Comparison of ENCODE assay signal across 9 mouse cellular contexts in the genomic region with DNA sequence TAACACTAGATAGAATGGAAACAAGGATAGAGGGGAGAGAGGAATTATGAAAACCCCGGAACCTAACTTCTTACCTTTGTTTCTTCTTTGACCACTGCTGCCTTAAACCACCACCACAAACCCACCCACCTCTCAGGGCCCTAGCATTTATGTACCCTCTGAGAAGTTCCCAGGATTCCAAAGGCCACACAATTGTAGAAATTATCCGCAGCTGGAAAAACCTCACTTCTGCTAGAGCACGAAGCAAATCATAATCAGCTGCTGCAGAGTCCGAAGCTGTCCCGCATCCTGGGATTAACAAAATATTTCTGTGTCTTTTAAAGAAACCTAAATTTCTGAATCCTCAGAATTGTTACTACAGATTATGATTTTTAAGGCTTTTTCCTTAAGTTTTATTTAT. TPM values are rescaled to one million over a fixed set of nuclear protein-coding genes. Genes with fewer than 3 reads are reported as not detected.
DNase-seq lines count a peak whose midpoint lies in the region; ATAC-seq and TF ChIP-seq lines count a peak whose summit lies in the region.
"Had no signal": no experiment of that assay in that cellular context is flagged by ENCODE, and none has a peak within 500 bp of the region (broad histone marks: within the 10 kb centered on the region; RNA-seq: fewer than 3 reads in every experiment).

Mdm4 (minus strand) TSS at position 101 of the 400 bp plus-strand sequence.

- H3K79me2 ChIP-seq in macrophage (ENCODE audit: inconsistent target): no peaks in the 10 kb centered on the region

- H3K9ac ChIP-seq in hindbrain, postnatal 0 days (replicated peaks; ENCODE audit: low read length): no peak within 1 kb of the TSS

- no peak within 1 kb of the TSS for H3K4me2 ChIP-seq in hindbrain, postnatal 0 days (ENCODE audit: low read depth, low read length)

- no peak for TF ChIP-seq CTCF in kidney, adult 2 months (conservative IDR thresholded peaks at IDR 0.05; ENCODE audit: insufficient read depth, insufficient read length, low read depth, low read length)
- no peak for TF ChIP-seq CTCF in hindbrain, postnatal 0 days (IDR thresholded peaks at IDR 0.05; ENCODE audit: low read depth)

- no peaks in the 10 kb centered on the region; the same call in 1 of the 2 replicates for H3K4me1 ChIP-seq in kidney, adult 2 months (ENCODE audit: control insufficient read depth, insufficient read depth, low read length)
- no peaks in the 10 kb centered on the region for H3K4me1 ChIP-seq in hindbrain, postnatal 0 days (ENCODE audit: insufficient read depth, low read length)

- H3K27me3 ChIP-seq in kidney, adult 2 months (replicated peaks; ENCODE audit: control insufficient read depth, insufficient read depth, low read length): no peaks in the 10 kb centered on the region
- H3K27me3 ChIP-seq in hindbrain, postnatal 0 days (ENCODE audit: insufficient read depth, low read length): no peaks in the 10 kb centered on the region
- H3K27me3 ChIP-seq: megakaryocyte, embryonic 14.5 days had no signal

- TF ChIP-seq POLR2A in kidney, adult 2 months (IDR thresholded peaks at IDR 0.05; ENCODE audit: low read depth, low read length): no peak

- H3K4me3 ChIP-seq in kidney, adult 2 months (ENCODE audit: insufficient read depth, low read depth, low read length): no peak within 1 kb of the TSS
- no peak within 1 kb of the TSS for H3K4me3 ChIP-seq in hindbrain, postnatal 0 days (ENCODE audit: low read length)
- no peak within 1 kb of the TSS for H3K4me3 ChIP-seq in macrophage (ENCODE audit: inconsistent target)
- H3K4me3 ChIP-seq: megakaryocyte, embryonic 14.5 days had no signal

- no peak for DNase-seq in kidney, adult 2 months
- DNase-seq in kidney, postnatal 25 days: no peak
- no peak for DNase-seq in adrenal gland, postnatal 25 days
- DNase-seq in gastrocnemius, postnatal 14 days: no peak
- DNase-seq in hindbrain, postnatal 0 days (ENCODE audit: low spot score): no peak
- no peak for DNase-seq in c-Kit-positive CD71-positive TER-119-positive erythroid progenitor cells, embryonic 14.5 days (ENCODE audit: low spot score)
- no peak for DNase-seq in frontal cortex, postnatal 10 days (ENCODE audit: low spot score in 2 of 2)

- H3K36me3 ChIP-seq in kidney, adult 2 months (ENCODE audit: control insufficient read depth, insufficient read depth, low read length): no peaks in the 10 kb centered on the region
- H3K36me3 ChIP-seq in hindbrain, postnatal 0 days (ENCODE audit: insufficient read depth, low read length): no peaks in the 10 kb centered on the region
- H3K36me3 ChIP-seq in macrophage (ENCODE audit: inconsistent target): no peaks in the 10 kb centered on the region

- ATAC-seq in hindbrain, postnatal 0 days: no peak

- H3K27ac ChIP-seq in kidney, adult 2 months (ENCODE audit: insufficient read depth, low read depth, low read length): no peak within 1 kb of the TSS
- no peak within 1 kb of the TSS for H3K27ac ChIP-seq in hindbrain, postnatal 0 days
- no peak within 1 kb of the TSS for H3K27ac ChIP-seq in macrophage

- WGBS in kidney, adult 2 months: 96% methylated on average over 5 of the region's 5 CpGs
- WGBS in hindbrain, postnatal 0 days: 93% methylated on average over 5 of the region's 5 CpGs
- WGBS in macrophage (ENCODE audit: missing documents): 100% methylated on average over 5 of the region's 5 CpGs

- intact Hi-C loops in gastrocnemius, postnatal 14 days (cut with DNase I; ENCODE audit: low total_unique reads): no loop called here

- H3K9me3 ChIP-seq in hindbrain, postnatal 0 days (ENCODE audit: low read length): no peaks in the 10 kb centered on the region
- H3K9me3 ChIP-seq: megakaryocyte, embryonic 14.5 days had no signal

RNA-seq across cellular contexts. Expression of gene Mdm4, which starts in this region (rescaled TPM):
- 22.1 and 24.5 TPM in 2 replicates for polyA plus RNA-seq in kidney, adult 2 months (2012; rRNA removed)
- total RNA-seq in adrenal gland, postnatal 25 days (2021): 91.6 and 115 TPM in 2 replicates
- 10 to 100 TPM; 23.0 to 33.2 TPM for total RNA-seq in gastrocnemius, postnatal 14 days (2021)
- 55.3 and 61.3 TPM in 2 replicates for total RNA-seq in hindbrain, postnatal 0 days (2014; rRNA removed)
- 29.1 and 32.2 TPM in 2 replicates for polyA plus RNA-seq in hindbrain, postnatal 0 days (2015; fragmentation: Nextera tagmentation; extraction: Ambion mirVana)
- 100 to 1,000 TPM; 490 to 931 (median 683) TPM for total RNA-seq in macrophage (2018; cell fraction: chromatin; rRNA removed)
- total RNA-seq in macrophage (2018; cell fraction: cytosol; rRNA removed): 10 to 100 TPM; 17.0 to 47.8 (median 22.4) TPM
- 100 to 1,000 TPM; 196 to 415 (median 274) TPM for total RNA-seq in macrophage (2018; cell fraction: nucleus; rRNA removed)
- 13.6 to 28.1 TPM (median 15.4 TPM) in 3 replicates for polyA plus RNA-seq in macrophage (2018)
